Mouse (Mus musculus): ENCODE results near the gene Acy3. TPM values are rescaled to one million over a fixed set of nuclear protein-coding genes. Genes with fewer than 3 reads are reported as not detected.

The Acy3 gene
- total and polyA plus RNA-seq, 3 experiments: 5.9 to 12.1 TPM; not detected in 1

DNA sequence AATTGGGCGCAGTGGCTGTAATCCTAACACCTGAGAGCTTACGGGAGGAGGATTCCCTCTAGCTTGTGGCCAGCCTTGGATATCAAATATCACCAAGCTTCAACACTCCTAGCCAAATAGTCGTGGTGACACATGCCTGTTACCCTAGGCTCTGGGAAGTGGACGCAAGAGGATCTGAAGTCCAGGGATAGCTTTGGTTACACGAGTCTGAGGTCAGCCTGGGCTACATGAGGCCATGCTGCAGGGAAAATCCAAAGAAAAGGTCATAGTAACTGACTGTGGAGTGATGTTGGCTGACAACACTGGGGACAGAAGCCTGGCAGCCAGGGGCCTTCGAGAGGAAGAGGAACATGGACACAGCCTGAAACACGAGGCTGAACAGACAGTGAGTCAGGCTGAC lies 9.7 kb downstream of the Acy3 start:
- Histone ChIP-seq H3K9ac (ENCODE audit: control insufficient read depth, low read depth, low read length, poor library complexity, severe bottlenecking) (no peak overlapping the region), H3K4me1 (ENCODE audit: control insufficient read depth in 1 of 2, insufficient read depth in 2 of 2, low read length in 2 of 2) (peaks cover 0 to 9% of the 10 kb centered on the region in 2 experiments; a peak in 2 of 4 replicates)

DNA sequence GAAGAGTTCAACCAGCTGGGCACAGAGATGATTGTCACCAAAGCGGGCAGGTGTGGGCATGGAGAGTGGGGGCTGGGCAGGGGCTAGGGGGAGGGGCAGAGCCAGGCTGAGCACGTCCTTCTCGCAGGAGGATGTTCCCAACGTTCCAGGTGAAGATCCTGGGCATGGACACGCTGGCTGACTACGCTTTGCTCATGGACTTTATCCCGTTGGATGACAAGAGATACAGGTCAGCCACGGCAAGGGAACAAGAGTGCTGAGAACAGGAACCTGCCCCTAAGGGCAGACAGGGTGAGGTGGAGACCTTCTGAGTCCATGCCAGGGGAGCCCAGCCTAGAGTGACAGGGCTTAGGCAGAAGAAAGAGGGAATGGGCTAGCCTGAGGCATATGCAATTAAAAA lies 10.4 kb downstream of the Acy3 start:
- no peak overlapping the region for H3K4me3 ChIP-seq (ENCODE audit: control insufficient read depth in 1 of 2, insufficient read depth in 1 of 2, low read depth in 2 of 2, low read length in 2 of 2)
- no peak for TF ChIP-seq TBP (IDR thresholded peaks at IDR 0.05; ENCODE audit: low read depth, low read length)
- no peak for TF ChIP-seq MXI1 (IDR thresholded peaks at IDR 0.05; ENCODE audit: low read depth, low read length)
- TF ChIP-seq ZNF384 (IDR thresholded peaks at IDR 0.05; ENCODE audit: low read depth, low read length): no peak
- no peak for TF ChIP-seq MEF2A (IDR thresholded peaks at IDR 0.05; ENCODE audit: extremely low read depth, insufficient replicate concordance, low read depth, low read length, poor library complexity, severe bottlenecking)
- no peak for TF ChIP-seq SMC3 (IDR thresholded peaks at IDR 0.05; ENCODE audit: low read depth, low read length)
- no peak for TF ChIP-seq ZKSCAN1 (IDR thresholded peaks at IDR 0.05; ENCODE audit: low read depth, low read length)
- no peak for TF ChIP-seq NRF1 (IDR thresholded peaks at IDR 0.05; ENCODE audit: insufficient read depth, low read depth, low read length, poor library complexity, severe bottlenecking)
- TF ChIP-seq RCOR1 (IDR thresholded peaks at IDR 0.05; ENCODE audit: low read depth, low read length): no peak
- TF ChIP-seq MYC (IDR thresholded peaks at IDR 0.05; ENCODE audit: low read depth, low read length): no peak
- no peak for TF ChIP-seq TCF12 (IDR thresholded peaks at IDR 0.05; ENCODE audit: low read depth, low read length)
- TF ChIP-seq MAZ (IDR thresholded peaks at IDR 0.05; ENCODE audit: low read depth, low read length): no peak
- no peak for TF ChIP-seq ZC3H11A (IDR thresholded peaks at IDR 0.05; ENCODE audit: low read depth, low read length)
- no peak for TF ChIP-seq POLR2AphosphoS2 (IDR thresholded peaks at IDR 0.05; ENCODE audit: low read length)
- TF ChIP-seq USF2 (IDR thresholded peaks at IDR 0.05; ENCODE audit: borderline replicate concordance in 1 of 2, insufficient read depth in 1 of 2, low read depth in 1 of 2, low read length in 2 of 2): no peak
- TF ChIP-seq UBTF (IDR thresholded peaks at IDR 0.05; ENCODE audit: borderline replicate concordance, insufficient read depth, low read depth, low read length): no peak
- TF ChIP-seq GATA1 (IDR thresholded peaks at IDR 0.05; ENCODE audit: low read depth, low read length): no peak
- no peak for TF ChIP-seq POLR2AphosphoS5 (IDR thresholded peaks at IDR 0.05; ENCODE audit: borderline replicate concordance, low read depth, low read length)
- no peak for TF ChIP-seq CHD2 (IDR thresholded peaks at IDR 0.05; ENCODE audit: low read length)

More for the DNA sequence above, 9.7 kb downstream of the Acy3 start:
- Histone ChIP-seq H3K27me3 (ENCODE audit: control insufficient read depth in 1 of 2, insufficient read depth in 2 of 2, low read length in 2 of 2) (peaks cover 3 to 8% of the 10 kb centered on the region in 2 experiments), H3K79me2 (ENCODE audit: control insufficient read depth, insufficient read depth, low read length, poor library complexity) (peaks cover 1% of the 10 kb centered on the region; the same call in 1 of the 2 replicates), H3K9me3 (replicated peaks; ENCODE audit: insufficient read depth, low read length) (no peaks in the 10 kb centered on the region), H3K4me3 (ENCODE audit: control insufficient read depth in 1 of 2, insufficient read depth in 1 of 2, low read depth in 2 of 2, low read length in 2 of 2) (no peak overlapping the region), H3K36me3 (ENCODE audit: control insufficient read depth in 1 of 2, insufficient read depth in 2 of 2, low read length in 2 of 2) (peaks cover 0 to 5% of the 10 kb centered on the region in 2 experiments; a peak in 2 of 4 replicates), H3K27ac (ENCODE audit: control insufficient read depth, low read depth, low read length) (no peak overlapping the region)
- DNase-seq (ENCODE audit: low read depth, low spot score): no peak
- TF ChIP-seq ZC3H11A (IDR thresholded peaks at IDR 0.05; ENCODE audit: low read depth, low read length): no peak
- no peak for TF ChIP-seq TCF12 (IDR thresholded peaks at IDR 0.05; ENCODE audit: low read depth, low read length)
- TF ChIP-seq ETS1 (IDR thresholded peaks at IDR 0.05; ENCODE audit: low read depth, low read length): no peak
- TF ChIP-seq ZNF384 (IDR thresholded peaks at IDR 0.05; ENCODE audit: low read depth, low read length): no peak
- TF ChIP-seq HCFC1 (IDR thresholded peaks at IDR 0.05; ENCODE audit: low read depth, low read length): no peak
- TF ChIP-seq MEF2A (IDR thresholded peaks at IDR 0.05; ENCODE audit: extremely low read depth, insufficient replicate concordance, low read depth, low read length, poor library complexity, severe bottlenecking): no peak
- TF ChIP-seq CHD1 (IDR thresholded peaks at IDR 0.05; ENCODE audit: low read depth, low read length): no peak
- no peak for TF ChIP-seq ZMIZ1 (IDR thresholded peaks at IDR 0.05; ENCODE audit: low read depth, low read length)
- no peak for TF ChIP-seq SMC3 (IDR thresholded peaks at IDR 0.05; ENCODE audit: low read depth, low read length)
- no peak for TF ChIP-seq POLR2AphosphoS5 (IDR thresholded peaks at IDR 0.05; ENCODE audit: borderline replicate concordance, low read depth, low read length)
- TF ChIP-seq RCOR1 (IDR thresholded peaks at IDR 0.05; ENCODE audit: low read depth, low read length): no peak
- no peak for TF ChIP-seq GABPA (IDR thresholded peaks at IDR 0.05; ENCODE audit: low read depth, low read length)
- no peak for TF ChIP-seq TAL1 (IDR thresholded peaks at IDR 0.05; ENCODE audit: low read length)
- TF ChIP-seq MXI1 (IDR thresholded peaks at IDR 0.05; ENCODE audit: low read depth, low read length): no peak
- no peak for TF ChIP-seq MYC (IDR thresholded peaks at IDR 0.05; ENCODE audit: low read depth, low read length)
- no peak for TF ChIP-seq CTCF (IDR thresholded peaks at IDR 0.05 in 2 of 3, conservative IDR thresholded peaks at IDR 0.05 in 1 of 3; ENCODE audit: control insufficient read depth in 1 of 3, insufficient read depth in 1 of 3, low read depth in 2 of 3, low read length in 3 of 3, poor library complexity in 1 of 3, severe bottlenecking in 1 of 3)
- TF ChIP-seq MYB (IDR thresholded peaks at IDR 0.05; ENCODE audit: low read depth, low read length): no peak
- no peak for TF ChIP-seq ZKSCAN1 (IDR thresholded peaks at IDR 0.05; ENCODE audit: low read depth, low read length)

More for the DNA sequence above, 10.4 kb downstream of the Acy3 start:
- Histone ChIP-seq H3K36me3 (ENCODE audit: control insufficient read depth in 1 of 2, insufficient read depth in 2 of 2, low read length in 2 of 2) (peaks cover 0 to 6% of the 10 kb centered on the region in 2 experiments; a peak in 2 of 4 replicates), H3K9ac (ENCODE audit: control insufficient read depth, low read depth, low read length, poor library complexity, severe bottlenecking) (no peak overlapping the region), H3K4me1 (ENCODE audit: control insufficient read depth in 1 of 2, insufficient read depth in 2 of 2, low read length in 2 of 2) (peaks cover 0 to 14% of the 10 kb centered on the region in 2 experiments; a peak in 2 of 4 replicates), H3K27ac (ENCODE audit: control insufficient read depth, low read depth, low read length) (no peak overlapping the region), H3K9me3 (replicated peaks; ENCODE audit: insufficient read depth, low read length) (no peaks in the 10 kb centered on the region), H3K27me3 (ENCODE audit: control insufficient read depth in 1 of 2, insufficient read depth in 2 of 2, low read length in 2 of 2) (peaks cover 3 to 8% of the 10 kb centered on the region in 2 experiments), H3K79me2 (ENCODE audit: control insufficient read depth, insufficient read depth, low read length, poor library complexity) (peaks cover 1% of the 10 kb centered on the region; the same call in 1 of the 2 replicates)
- no peak for DNase-seq (ENCODE audit: low read depth, low spot score)

Measured in MEL (cell line).